Mouse (Mus musculus) forebrain, embryonic 11.5 days (tissue): ENCODE results near the gene Ralgps2. TPM values are rescaled to one million over a fixed set of nuclear protein-coding genes. Genes with fewer than 3 reads are reported as not detected.
A peak's percentile ranks its signal among the peaks of the same experiment; 100 is the strongest.

Experiments
- ATAC-seq: fragments of 200-750 bp; cut with Nextera tagmentation; replicated peaks from 2 replicates; pipeline ENCODE4 v1.8.0; 2017; ENCODE audit warnings: moderate TSS enrichment; ENCODE audit not compliant: low FRiP score
- DNase-seq: peaks from one replicate; pipeline ENCODE4 v3.0.0-alpha.2; 2017; ENCODE audit warnings: low spot score
- H3K27ac ChIP-seq: fragments of 300-500 bp; sonication (generic); 2 replicates; pipeline ENCODE4 v1.5.1; 2014; ENCODE audit warnings: low read depth, low read length
- H3K27me3 ChIP-seq: fragments of 300-500 bp; sonication (generic); 2 replicates; pipeline ENCODE4 v1.6.1; 2014; ENCODE audit warnings: mild to moderate bottlenecking, low read length, mixed read lengths; ENCODE audit not compliant: control insufficient read depth, insufficient read depth
- H3K36me3 ChIP-seq: fragments of 300-500 bp; sonication (generic); 2 replicates; pipeline ENCODE4 v1.6.1; 2014; ENCODE audit warnings: mild to moderate bottlenecking, low read length, moderate library complexity, mixed read lengths; ENCODE audit not compliant: control insufficient read depth, insufficient read depth
- H3K4me1 ChIP-seq: fragments of 300-500 bp; sonication (generic); replicated peaks from 2 replicates; pipeline ENCODE4 v1.6.1; 2014; ENCODE audit warnings: low read length, mixed read lengths; ENCODE audit not compliant: control insufficient read depth, insufficient read depth
- H3K4me2 ChIP-seq: fragments of 300-500 bp; sonication (generic); 2 replicates; pipeline ENCODE4 v1.6.1; 2014; ENCODE audit warnings: low read depth, mild to moderate bottlenecking, low read length, moderate library complexity, mixed read lengths; ENCODE audit not compliant: severe bottlenecking
- H3K4me3 ChIP-seq: fragments of 300-500 bp; sonication (generic); 2 replicates; pipeline ENCODE4 v1.5.1; 2014; ENCODE audit warnings: low read depth, low read length
- H3K9ac ChIP-seq: fragments of 300-500 bp; sonication (generic); 2 replicates; pipeline ENCODE4 v1.6.1; 2014; ENCODE audit warnings: low read length
- H3K9me3 ChIP-seq: fragments of 300-500 bp; sonication (generic); 2 replicates; pipeline ENCODE4 v1.6.1; 2016; ENCODE audit warnings: low read length, mixed read lengths; ENCODE audit not compliant: control insufficient read depth
- WGBS: fragments of 180-500 bp; shearing (Covaris S2); extraction: QIAGEN DNeasy Blood & Tissue Kit; methylation state at CpG from one replicate; pipeline ENCODE4 v1.1.7; 2014; 5-methylcytosine and 5-hydroxymethylcytosine counted together
- polyA plus RNA-seq: library from polyadenylated mRNA; unstranded; fragments of >200 nt; fragmentation: Nextera tagmentation; extraction: Ambion mirVana; gene quantifications from 2 replicates; pipeline ENCODE4 v1.2.1, GENCODE M21; 2014

The Ralgps2 gene
- polyA plus RNA-seq, 1 experiment from 2014 or later = 82.0 TPM

DNA sequence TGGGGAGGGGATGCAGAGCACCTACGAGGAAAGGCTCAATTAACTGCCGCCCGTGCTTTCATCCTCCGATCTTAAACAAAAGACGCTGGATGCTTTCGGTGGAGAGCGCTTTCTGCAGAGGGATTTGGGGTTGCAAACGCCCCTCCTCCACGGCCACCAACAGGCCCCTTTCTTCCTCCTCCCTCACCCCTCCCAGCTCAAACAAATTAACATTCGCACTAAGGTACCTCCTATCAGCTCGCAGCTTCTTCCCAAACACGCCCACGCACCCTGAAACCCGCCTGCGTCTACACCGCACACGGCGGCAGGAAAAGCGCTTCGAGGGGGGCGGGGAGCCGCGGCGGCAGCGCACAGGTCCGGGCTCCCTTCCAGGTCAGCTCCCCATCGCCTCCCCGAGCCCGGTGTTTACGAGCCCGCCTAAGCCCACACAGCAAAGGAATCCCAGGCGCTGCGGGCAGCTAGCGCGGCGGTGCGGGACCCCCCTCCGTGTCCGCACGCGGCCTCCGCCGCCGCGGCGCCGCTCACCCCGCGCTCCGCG lies 652 bp downstream of the Ralgps2 start:
- Histone ChIP-seq H3K4me3 (peak overlapping the region; percentile 93), H3K4me2 (peak overlapping the region; percentile 93), H3K9me3 (no peaks in the 10 kb centered on the region), H3K27me3 (no peaks in the 10 kb centered on the region), H3K4me1 (no peaks in the 10 kb centered on the region; the same call in 1 of the 2 replicates), H3K9ac (peak overlapping the region; percentile 87), H3K27ac (peak overlapping the region; percentile 92), H3K36me3 (no peaks in the 10 kb centered on the region)
- under 1% methylated on average over 49 of the region's 51 CpGs for WGBS
- DNase-seq (peak; percentile 87), ATAC-seq (peak; percentile 85)

DNA sequence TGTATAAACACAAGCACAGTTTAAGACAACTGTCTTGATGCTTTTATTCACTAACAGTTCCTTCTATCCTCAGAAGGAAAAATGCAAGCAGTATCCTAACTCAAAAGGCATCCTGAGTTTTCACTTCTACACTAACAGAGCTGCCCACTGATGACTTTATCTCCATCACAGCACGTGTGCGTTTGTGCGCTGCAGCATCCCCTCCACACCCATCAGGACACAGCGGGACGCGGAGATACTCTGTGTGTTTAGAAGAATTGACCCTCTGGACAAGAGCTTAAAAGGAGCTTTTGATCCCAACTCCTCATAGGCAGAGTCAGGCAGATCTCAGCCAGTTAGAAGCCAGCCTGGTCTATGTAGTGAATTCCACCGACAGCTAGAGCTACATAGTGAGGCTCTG lies 2.0 kb downstream of the Ralgps2 start:
- no peaks in the 10 kb centered on the region for H3K9me3 ChIP-seq
- H3K4me2 ChIP-seq = no peak overlapping the region
- H3K4me3 ChIP-seq = no peak overlapping the region
- DNase-seq = no peak
- no peaks in the 10 kb centered on the region for H3K36me3 ChIP-seq
- no peak for ATAC-seq
- no peak overlapping the region for H3K27ac ChIP-seq
- 78% methylated on average over 7 of the region's 7 CpGs for WGBS
- H3K9ac ChIP-seq = no peak overlapping the region
- H3K27me3 ChIP-seq = no peaks in the 10 kb centered on the region
- H3K4me1 ChIP-seq = no peaks in the 10 kb centered on the region; the same call in 1 of the 2 replicates

DNA sequence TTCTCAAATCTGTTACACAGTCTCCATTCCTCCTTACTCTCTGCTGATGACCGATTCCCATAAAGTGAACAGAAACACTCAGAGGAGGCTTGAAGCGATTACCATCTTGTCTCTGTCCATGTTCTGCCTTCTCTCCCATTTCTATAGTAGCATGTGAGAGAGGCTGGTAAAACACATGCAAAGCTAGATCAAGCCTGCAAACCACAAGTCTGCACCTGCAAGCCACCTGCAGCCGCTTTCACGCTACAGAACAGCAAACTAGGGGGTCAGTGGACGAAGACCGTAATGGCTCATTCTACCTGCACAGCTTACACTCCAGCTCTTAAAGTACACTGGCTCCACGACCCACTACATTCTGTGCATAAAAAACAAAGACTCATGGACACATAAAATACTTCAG lies 5.7 kb downstream of the Ralgps2 start:
- H3K9me3 ChIP-seq = no peaks in the 10 kb centered on the region
- H3K4me3 ChIP-seq = no peak overlapping the region
- no peak overlapping the region for H3K9ac ChIP-seq
- H3K36me3 ChIP-seq = no peaks in the 10 kb centered on the region
- H3K27ac ChIP-seq = no peak overlapping the region
- H3K4me1 ChIP-seq = no peaks in the 10 kb centered on the region
- no peak overlapping the region for H3K4me2 ChIP-seq
- no peaks in the 10 kb centered on the region for H3K27me3 ChIP-seq
- ATAC-seq (no peak), DNase-seq (no peak)
- WGBS = 97% methylated on average over 7 of the region's 7 CpGs

DNA sequence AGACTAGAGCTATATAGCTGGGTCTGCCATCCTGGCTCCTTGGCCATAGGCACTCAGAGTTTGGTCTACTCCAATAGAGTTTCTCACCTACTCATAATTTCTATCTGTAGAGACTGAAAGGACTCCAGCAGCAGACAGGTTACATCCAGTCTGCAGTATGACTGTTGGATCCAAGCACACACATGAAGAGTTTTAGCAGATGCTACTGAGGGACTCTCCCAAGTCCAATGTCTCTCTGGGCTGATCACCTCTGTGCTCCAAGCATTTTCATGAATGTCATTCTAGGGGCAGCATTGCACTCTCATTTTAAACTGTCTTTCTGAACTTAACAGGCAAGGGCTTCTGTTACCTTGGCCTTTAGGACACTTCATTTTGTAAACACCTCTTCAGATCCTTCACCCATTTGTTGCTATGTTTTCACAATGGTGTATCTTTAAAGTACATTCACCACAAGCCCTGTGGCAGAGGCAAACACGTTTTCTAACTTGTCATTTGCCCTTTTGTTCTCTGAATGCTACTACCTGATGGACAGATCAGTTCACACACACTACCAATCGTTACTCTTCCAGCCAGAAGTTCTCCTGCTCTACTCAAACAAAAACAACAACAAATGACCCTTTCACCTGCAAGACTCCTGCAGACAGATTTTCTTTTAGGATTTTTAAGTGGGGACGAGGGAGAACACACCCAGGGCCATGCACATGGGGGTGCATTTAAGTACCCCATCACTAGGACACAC lies 7.2 kb downstream of the Ralgps2 start:
- DNase-seq (no peak), ATAC-seq (no peak)
- Histone ChIP-seq H3K9ac (no peak overlapping the region), H3K4me3 (no peak overlapping the region), H3K27ac (no peak overlapping the region), H3K9me3 (no peaks in the 10 kb centered on the region), H3K4me2 (no peak overlapping the region), H3K27me3 (no peaks in the 10 kb centered on the region), H3K36me3 (no peaks in the 10 kb centered on the region), H3K4me1 (no peaks in the 10 kb centered on the region)
- 16% methylated on average over 3 of the region's 3 CpGs for WGBS

DNA sequence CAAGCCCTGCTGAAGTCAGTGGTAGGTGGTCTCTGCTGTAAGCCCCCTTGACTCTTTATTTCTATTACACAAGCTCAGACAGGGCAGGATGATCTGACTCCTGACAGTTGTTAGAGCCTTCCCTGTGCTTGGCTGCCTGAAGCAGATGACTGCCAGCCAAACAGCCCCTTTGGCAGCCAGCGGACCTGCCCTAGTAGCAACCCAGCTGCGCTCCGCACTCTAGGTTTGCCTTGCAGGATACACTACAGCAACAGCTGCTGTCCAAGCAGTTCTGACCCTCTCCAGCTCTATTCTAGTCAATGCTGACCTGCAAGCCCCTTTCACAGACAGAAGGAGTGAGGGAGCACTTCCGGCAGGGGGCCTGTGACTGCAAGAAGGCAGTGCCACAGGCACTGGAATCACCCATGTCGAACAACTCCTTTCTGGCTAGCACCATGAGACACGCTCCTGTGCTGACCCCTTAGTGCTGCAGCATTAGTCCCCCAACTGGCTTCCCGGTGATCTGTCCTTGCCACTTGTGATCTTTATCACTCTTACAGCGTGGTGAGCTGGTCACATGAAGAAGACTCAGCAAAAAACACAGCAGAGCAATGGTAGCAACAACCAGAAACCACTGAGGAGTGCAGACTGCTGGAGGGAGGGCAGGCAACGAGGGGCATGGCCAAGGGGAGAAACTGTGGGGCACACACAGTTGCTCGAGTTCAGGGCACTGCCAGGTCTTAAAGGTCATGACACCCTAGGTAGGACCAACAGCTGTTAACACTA lies 8.1 kb downstream of the Ralgps2 start:
- Histone ChIP-seq H3K27me3 (no peaks in the 10 kb centered on the region), H3K4me2 (no peak overlapping the region), H3K9me3 (no peaks in the 10 kb centered on the region), H3K4me1 (no peaks in the 10 kb centered on the region), H3K36me3 (no peaks in the 10 kb centered on the region), H3K4me3 (no peak overlapping the region), H3K27ac (no peak overlapping the region), H3K9ac (no peak overlapping the region)
- WGBS = 79% methylated on average over 10 of the region's 10 CpGs
- ATAC-seq (no peak), DNase-seq (no peak)

DNA sequence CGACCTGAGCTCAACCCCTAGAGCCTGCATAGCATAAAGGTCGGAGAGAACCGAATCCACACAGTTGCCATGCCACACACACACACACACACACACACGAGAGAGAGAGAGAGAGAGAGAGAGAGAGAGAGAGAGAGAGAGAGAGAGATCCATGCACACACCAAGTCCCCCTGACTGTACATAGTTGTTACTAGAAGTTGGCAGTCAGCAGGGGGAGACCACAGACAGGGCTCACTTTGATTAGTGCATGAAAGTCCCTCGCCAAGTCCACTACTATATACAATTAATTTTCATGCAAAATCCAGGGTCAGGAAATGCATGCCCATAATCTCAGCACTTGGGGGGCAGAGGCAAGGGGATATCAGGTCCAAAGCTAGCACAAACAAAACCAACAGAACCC lies 9.2 kb downstream of the Ralgps2 start:
- H3K4me2 ChIP-seq = no peak overlapping the region
- WGBS = 72% methylated on average over 5 of the region's 5 CpGs
- DNase-seq (no peak), ATAC-seq (no peak)
- H3K9me3 ChIP-seq = no peaks in the 10 kb centered on the region
- no peak overlapping the region for H3K9ac ChIP-seq
- no peaks in the 10 kb centered on the region for H3K4me1 ChIP-seq
- no peaks in the 10 kb centered on the region for H3K36me3 ChIP-seq
- no peak overlapping the region for H3K27ac ChIP-seq
- H3K27me3 ChIP-seq = no peaks in the 10 kb centered on the region
- no peak overlapping the region for H3K4me3 ChIP-seq

DNA sequence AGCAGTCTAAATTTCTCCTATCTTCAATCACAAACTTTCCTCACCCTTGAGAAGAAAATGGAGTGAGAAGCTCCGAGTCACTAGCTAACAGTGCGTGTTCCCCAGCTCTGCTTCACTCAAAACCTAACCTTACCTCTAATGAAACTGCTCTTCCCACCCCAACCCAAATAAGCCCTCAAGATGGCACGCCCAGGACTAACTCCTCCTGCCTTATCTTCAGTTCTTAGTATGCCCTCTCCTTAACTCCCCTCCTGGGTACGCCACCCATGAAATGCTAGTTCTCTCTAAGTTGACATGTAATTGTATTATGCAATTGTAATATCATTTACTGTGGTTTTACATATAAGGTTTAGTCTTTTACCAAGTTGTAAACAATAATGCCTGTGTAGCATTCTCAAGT lies 11.2 kb downstream of the Ralgps2 start:
- no peak overlapping the region for H3K4me3 ChIP-seq
- H3K9me3 ChIP-seq = no peaks in the 10 kb centered on the region
- H3K4me1 ChIP-seq = no peaks in the 10 kb centered on the region
- 91% methylated on average over 4 of the region's 4 CpGs for WGBS
- no peak overlapping the region for H3K27ac ChIP-seq
- H3K27me3 ChIP-seq = no peaks in the 10 kb centered on the region
- ATAC-seq (no peak), DNase-seq (no peak)
- no peak overlapping the region for H3K9ac ChIP-seq
- H3K36me3 ChIP-seq = no peaks in the 10 kb centered on the region
- H3K4me2 ChIP-seq = no peak overlapping the region

DNA sequence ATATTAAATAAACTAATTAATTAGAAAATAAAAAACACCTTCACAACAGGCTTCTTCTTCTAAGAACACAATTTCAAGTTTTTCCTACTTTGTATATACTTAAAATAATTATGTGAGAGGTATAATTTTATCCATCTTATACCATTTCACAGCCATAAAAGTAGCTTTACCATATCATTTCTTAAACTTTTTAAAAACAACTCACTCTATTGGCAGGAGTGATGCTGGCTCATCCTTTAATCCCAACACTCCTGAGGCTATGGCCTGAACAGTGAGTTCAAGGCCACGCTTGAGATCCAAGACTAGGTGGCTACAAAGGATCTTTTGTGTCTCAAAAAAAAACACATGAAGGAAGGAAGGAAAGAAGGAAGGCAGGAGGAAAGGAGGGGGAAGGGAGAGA lies 15.9 kb downstream of the Ralgps2 start:
- no peak for ATAC-seq
- Histone ChIP-seq H3K4me3 (no peak overlapping the region), H3K4me1 (no peaks in the 10 kb centered on the region), H3K4me2 (no peak overlapping the region), H3K27ac (no peak overlapping the region), H3K36me3 (no peaks in the 10 kb centered on the region), H3K27me3 (no peaks in the 10 kb centered on the region), H3K9me3 (no peaks in the 10 kb centered on the region), H3K9ac (no peak overlapping the region)
- DNase-seq = no peak
- 82% methylated on average over 1 of the region's 1 CpGs for WGBS
